Mouse (Mus musculus) T-helper 17 cell (primary cell): ENCODE measurements at regions not wholly inside any gene's neighbourhood (a gene's known extent, or its start where the extent isn't known, plus 50 kb on each side); places are given as distances from the start of the nearest gene placed in this dataset.

Experiments used
- in situ Hi-C, 2 experiments: fragments of 300-600 bp; cut with MboI, MseI; formaldehyde crosslinking; loops; 1 replicate in 1 of 2; 2 replicates in 1 of 2; pipeline ENCODE4 v1.15.1; 2025; ENCODE audit warnings: high pct_unique_total_duplicates in 2 of 2

DNA sequence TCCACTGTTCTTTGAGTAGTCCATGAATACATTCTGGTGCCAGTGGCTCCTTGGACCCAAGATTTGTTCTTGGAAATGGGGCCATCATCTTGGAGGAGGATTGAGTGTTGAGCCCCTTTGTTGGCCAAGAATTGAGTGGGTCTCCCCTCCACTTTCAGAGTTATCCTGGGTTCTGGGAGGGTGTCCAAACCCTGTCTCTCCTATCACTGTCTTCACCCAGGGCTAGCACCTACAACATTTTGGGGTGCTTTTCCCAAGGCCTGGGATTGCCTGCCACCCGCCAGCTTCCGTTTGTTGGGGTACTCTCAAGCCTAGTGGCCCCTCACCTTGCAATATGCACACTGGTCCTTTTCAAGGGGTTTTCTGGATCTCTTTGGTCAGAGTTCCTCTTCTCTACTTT is 568.8 kb upstream of the Tbl1xr1 start:
- in situ Hi-C loops = loop anchor here in 1 of 2 experiments (5.0 kb wide), 1 partner anchor 75 kb away; no protein-coding TSS in a partner anchor

DNA sequence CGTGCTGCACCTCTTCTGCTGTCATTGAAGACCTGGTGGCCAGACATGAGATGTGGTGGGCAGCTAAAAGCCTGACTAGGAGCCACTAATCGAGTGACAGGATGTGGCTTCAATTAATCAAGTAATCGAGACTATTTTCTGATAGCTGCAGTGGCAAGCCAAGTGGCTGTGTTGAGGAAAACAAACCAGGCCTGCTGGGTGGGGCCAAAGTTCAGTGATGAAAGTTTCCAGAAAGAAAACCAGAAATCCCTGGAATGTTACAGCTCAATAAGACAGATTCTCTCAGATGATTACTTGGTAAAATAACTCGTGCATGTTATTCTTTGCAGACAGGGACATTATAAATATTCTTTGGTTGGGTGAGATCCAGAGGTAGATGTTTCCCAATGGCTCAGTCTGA is 564.4 kb upstream of the Tbl1xr1 start:
- in situ Hi-C loops = no loop called here

DNA sequence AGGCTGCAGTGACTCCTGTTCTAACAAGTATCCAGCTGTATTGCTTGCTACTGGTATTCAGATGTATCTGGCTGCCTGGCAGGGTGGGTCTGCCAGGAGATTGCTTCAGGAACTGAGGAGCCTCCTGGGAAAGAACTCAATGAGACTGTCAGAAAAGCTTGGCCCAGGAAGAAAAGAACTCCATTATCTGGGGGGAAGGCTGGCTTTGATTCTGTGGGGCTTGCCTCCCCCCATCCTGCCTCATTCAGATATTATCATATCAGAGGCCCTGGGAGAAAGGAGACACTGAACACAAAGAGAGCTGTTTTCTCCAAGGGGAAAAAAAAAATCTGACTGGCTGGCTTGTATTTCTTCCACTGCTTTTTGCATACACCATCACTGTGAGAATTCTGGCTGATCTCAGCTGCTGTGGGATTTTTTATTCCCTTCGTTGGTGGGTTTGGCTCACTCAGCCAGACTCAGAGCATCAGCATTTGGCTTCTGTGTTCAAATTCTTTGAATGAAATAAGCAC is 552.0 kb upstream of the Tbl1xr1 start:
- in situ Hi-C loops = no loop called here

DNA sequence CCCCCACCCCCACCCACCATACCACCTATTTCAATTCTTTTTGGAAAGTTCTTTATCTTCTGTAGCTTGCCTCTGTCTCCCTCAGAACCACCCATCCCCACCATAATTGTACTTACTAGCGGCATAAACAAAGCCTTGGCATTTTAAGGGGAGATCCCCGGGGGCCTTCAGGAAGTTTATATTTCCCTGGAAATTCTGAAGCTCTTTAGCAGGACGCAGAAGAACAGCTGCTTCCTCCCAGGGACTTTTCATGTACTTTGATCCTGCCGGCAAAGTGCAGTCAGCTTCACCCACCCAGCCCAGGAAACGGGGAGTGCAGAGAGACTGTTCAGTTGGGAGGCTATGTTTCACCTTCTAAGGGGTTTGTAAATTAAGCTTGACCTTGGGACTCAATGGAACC is 545.6 kb upstream of the Tbl1xr1 start:
- in situ Hi-C loops = no loop called here

DNA sequence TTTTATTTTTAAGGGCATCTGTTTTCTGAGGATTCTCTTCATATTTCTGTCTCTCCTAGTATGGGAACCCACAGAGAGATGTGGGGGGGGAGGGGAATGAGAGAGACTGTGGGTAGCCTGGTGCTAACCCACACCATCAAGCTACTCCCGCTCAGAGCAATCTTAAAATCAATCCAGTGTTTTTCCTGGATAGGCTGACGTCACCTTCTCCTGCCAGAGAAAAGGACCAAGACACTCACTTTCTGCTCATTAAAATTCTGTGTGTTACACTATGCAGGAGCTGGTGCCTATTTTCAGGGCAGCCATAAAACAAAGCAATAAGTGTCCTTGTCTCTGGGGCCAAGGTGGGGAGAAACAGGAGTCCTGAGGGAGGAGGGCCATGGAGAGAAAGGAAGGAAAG is 537.3 kb upstream of the Tbl1xr1 start:
- in situ Hi-C loops = no loop called here

DNA sequence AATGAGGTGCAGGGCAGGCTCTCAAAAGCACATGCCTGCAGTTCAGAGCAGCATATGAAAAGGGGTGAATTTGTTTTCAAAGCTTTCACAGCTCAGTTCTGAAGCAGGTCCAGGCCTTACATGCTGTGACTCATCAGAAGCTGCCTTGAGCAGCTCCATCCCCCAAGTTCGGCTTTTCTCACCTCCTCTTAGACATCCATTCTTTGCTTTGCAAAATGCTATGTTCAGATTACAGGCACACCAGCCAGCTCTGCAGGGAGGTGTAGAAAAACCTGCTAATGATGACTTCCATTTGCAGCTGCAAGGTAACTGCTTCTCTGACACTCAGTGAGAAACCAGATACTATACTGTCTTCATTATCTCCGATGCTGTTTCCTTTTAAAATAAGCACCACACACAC is 532.0 kb upstream of the Tbl1xr1 start:
- in situ Hi-C loops = no loop called here

DNA sequence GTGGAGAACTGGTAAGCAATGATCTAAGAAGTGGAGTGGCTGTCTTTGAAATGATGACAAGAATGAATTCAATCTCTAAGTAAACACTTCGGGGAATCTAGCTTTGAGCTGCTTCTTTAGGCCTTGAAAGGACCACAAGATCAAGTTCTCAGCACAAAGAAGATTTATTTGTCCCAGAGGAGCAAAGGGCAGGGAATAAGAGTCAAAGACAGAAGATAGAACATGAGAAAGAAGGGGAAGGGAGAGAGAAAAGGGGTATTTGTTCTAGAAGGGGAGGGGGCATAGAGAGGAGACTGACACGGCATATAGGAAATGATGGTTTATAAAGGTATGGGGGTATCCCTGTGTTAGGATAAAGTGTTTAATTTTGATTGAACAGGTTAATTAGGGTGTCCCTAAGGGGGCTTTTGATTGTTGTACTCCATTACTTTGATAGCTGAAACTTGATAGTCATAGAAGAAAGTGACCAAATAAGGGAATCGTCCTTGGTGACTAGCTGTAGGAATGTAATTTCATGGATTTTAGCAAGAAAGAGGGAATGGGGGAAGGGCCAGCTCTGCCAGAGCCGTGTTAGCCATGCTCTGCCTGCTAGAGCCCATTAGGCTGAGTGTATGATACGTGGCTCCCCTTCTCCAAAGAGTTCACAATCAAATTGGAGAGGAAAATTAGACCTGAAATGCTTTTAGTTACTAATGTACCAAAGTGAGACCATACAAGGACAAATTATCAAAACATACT is 531.1 kb upstream of the Tbl1xr1 start:
- in situ Hi-C loops = no loop called here

DNA sequence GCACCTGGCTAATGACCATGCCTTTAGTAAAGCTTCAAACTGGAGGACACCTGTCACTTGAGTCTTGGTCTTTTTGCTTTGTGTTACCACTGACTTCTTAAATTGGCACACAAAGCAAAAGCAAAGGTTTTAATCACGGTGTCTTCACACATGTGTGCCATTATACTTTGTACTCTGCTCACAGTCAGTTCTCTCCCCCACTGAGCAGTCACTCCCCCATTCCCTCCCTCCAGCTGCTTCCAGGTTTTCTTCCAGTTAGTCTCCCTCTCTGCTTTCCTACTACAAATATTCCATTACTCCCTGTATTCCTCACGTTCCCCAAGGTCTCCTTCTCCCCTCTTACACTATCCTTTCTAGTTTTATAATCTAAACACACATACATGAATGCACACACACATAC is 530.0 kb upstream of the Tbl1xr1 start:
- in situ Hi-C loops = no loop called here

DNA sequence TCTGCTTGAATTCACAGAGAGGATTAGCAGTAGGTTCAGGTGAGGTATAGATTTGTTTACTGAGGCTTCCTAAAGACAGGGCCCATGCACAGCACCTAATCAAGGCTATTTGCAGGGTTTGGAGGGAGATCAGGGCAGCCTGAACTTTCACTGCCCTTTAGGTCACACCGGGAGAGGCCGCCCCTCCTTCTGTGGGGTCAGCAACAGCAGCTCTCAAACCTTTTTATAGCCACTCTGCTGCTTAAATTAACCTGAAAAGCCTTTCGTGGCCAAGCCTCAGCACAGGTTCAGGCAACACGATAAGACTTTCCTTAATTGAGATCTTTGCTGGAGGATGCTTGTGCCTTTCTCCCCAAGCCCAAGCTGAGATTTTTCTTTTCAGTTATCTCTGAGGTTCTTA is 526.8 kb upstream of the Tbl1xr1 start:
- in situ Hi-C loops = no loop called here

DNA sequence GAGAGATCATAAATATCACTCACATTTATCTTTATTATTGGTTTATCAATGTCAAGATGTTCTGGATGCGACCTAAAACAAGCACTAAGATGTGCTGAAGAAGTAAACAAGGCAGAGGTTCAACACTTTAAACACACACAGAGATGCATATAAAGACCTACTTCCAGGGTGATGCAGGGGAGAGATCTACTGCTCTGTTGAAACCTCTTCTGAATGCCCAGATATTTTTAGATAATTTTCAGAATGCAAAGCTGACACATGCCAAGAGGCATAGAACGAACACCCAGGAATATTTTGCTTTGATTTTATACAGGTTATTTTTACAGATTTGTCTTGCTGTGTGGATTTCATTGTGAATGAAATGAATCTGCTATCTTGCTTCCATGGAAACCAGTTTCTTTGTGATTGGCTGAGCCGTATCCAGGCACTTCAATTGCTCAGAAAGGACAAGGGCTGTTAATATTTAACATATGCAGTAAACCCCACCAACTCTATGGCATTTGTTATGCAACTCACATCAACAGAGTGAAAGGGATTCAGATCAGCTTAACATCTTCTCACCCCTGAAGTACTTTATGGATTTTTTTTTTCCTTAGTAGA is 523.2 kb upstream of the Tbl1xr1 start:
- in situ Hi-C loops = no loop called here

DNA sequence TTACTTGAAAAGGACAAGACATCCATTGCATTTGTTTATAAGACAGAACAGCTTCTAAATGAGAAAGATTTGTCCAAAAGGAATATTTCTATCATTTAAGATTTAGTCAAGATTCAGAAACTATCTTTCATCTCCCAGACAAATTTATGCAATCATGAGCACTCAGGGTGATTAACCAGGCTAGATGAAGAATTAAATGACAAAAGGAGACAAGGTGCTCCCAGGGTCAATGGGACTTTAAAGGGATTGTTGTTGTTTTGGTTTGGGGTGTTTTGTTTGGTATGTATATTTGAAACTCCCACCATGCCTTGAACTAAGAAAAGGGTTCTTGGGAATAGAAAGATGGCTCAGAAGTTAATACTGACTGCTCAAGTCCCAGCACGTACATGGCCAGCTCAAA is 522.6 kb upstream of the Tbl1xr1 start:
- in situ Hi-C loops = no loop called here

DNA sequence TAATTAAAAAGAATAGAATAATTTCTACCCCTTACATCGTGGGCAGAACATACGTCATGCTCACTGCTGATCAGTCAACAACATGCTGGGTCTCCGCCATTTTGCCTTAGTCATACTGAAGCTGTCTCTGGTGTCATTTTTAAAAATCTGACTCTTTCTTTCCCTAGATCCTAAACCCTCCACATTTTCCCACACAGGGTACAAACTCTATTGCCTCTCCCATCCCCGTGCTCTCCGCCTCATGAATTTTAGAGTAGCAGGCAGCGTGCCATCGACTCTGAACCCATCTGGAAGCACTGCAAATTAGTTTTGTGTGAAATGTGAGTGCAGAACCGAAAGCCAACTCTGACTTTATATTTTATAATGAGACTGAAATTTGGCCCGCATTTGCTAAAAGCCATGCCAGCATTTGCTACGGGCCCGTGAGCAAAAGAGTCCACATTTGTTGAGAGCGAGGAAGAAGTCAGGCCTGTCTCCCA is 518.5 kb upstream of the Tbl1xr1 start:
- in situ Hi-C loops = no loop called here

DNA sequence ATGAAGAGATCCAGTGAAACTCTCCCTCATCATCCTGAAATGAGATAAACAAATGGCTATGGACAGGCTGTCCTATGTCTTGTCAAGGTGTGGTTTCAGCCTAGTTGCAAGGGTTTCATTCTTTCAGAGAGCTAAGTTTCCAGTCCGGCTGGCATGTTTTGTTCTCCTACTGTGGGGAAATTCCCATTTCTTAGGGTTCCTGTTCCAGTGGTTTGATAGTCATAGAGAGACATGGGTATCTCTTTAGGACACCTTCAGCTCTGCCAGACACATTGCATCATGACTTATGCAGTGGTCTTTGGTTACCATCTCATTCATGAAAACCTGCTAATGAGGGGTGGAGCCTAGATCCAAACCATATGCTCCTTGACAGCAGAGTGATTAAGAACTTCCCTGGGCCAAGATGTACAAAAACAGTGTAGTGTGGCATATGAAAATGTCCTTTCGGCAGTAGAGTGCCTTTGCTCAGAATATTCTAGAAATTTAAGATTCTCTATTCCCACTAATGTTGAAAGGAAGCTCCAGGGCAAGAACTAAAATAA is 513.6 kb upstream of the Tbl1xr1 start:
- in situ Hi-C loops = no loop called here

DNA sequence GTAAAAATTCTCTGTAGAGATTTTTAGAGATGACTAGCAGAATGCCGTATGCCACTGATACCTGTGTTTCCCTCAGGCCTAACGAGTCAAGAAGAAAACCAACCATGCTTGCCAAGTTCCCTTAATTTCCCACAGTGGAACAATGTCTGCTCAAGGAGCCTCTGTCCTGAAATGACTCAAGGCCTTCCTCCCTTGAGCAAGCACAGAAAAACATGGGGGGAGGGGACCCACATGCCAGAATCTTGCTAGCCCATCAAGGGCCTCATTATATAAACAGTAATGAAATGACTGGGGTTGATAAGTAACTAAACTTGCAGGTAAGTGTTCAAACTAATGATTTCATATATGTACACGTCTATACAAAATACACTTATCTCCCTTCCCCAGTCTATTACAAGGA is 513.0 kb upstream of the Tbl1xr1 start:
- in situ Hi-C loops = no loop called here

DNA sequence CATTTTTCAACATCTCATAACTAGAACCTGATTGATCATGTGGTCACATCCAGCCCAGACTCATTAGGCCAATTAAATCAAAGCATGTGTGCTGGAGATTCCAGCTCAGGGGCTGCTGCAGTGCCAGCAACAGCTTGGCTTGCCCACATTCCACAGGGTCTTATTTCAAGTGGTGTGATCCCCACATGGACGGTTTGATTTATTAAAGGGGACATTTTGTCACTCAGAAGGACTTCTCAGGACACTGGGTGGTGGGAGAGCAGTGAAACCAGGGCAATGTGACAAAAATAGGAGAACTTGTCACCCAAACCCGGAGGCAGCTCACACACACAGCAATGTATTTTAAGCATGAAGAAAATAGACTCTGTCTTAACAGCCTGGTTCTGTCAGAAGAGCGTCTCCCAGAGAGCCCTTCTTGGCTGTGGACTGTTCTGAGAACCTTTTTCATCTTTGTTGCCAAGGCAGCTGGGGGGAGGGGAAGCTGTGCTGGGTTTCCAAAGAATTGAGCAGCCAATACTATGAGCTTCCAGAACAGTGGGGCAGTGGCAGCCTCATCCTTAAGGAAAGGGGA is 512.2 kb upstream of the Tbl1xr1 start:
- in situ Hi-C loops = no loop called here

DNA sequence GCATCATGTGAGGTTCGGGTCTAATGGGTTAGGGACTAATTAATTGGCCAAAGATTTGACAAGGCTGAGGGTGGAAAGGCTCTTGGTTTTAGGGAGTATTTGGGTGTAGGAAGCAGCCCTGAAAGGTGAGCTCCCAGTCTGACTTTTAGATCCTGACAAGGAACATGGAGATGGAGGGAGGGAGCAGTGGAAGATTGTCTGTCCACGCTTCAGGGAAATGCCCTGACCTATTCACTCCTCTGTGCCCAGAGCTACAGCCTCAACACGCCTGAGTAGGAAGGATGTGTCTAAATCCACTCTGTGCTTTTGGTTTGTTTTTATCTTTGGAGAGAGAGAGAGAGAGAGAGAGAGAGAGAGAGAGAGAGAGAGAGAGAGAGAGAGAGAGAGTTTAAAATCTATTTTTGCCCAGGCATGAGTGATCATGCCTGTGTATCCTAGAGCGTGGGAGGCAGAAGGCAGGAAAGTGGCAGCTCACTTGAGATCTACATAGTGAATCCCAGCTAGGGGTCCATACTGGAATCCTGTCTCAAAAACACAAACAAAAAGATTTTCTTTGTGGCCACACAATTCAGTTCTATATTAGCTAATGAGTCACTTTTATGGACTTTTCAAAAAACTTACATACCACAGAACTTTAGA is 511.5 kb upstream of the Tbl1xr1 start:
- in situ Hi-C loops = no loop called here

DNA sequence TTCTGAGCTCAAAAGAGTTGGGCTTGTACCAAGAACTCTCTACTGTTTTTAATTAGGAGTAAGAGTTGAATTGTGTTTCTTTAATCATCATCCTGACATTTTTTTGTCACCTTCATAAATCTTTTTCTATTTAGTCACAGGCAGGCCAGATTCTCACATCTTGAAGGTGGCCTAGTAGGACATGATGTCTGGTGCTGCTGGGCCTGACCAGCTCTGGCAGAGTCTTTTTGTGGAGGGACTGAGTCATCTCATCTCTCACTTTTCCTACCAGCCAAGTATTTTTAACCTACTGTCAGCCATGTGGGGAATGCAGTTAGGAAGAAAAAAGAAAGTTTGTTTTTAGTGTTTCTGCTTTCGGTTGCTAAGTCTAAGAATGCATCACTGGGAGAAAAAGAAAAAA is 506.7 kb upstream of the Tbl1xr1 start:
- in situ Hi-C loops = no loop called here

DNA sequence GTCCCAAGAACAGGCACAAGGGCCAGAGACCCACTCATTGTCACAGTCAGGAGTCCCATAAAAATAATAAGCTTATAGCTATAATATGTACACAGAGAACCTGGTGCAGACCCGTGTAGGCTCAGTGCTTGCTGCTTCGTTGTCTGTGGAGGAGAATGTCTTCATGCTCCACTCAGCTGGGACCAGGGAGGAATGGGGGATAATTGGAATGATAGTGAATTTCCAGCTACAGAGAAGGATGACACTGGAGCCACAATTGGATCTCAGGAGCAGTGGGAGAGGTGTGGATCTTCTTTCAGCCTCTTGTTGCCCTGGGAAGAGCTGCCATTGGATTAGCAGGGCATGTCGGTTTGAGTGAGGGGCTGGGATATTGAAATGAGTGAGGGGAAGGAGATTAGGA is 497.8 kb upstream of the Tbl1xr1 start:
- in situ Hi-C loops = no loop called here

DNA sequence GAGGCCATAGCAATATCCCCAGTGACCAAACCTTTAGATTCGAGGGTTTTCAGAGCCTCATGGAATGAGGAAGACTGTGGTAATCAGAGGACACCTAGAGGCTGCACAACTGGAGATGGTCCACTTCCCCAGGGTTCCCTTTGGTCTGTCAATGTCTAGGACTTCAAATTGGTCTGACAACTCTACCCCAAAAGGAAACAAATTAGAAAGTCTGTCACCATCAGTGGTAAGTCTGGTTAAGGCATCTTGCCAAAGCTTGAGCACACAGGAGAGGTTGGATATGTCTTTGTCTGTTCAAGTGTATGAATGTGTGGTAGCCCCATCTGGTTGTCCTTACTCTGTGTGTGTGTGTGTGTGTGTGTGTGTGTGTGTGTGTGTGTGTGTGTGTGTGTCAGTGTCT is 494.3 kb upstream of the Tbl1xr1 start:
- in situ Hi-C loops = no loop called here

DNA sequence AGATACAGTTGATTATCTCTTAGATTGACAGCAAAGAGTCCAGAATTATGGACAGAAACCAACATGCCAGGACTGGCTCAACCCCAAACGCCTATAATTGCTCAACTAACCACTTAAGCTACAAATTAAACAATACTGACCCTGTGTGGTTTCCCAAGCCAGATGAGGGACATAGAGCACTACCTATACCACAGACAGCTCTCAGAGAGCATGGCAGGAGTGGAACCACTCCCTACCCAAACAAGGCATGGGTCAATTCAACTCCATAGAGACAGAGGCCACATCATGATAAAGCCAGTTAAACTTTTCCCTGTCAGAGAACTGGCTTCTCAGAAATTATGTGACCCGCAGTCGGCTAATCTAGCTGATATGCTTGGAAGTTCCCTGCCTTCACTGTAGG is 490.7 kb upstream of the Tbl1xr1 start:
- in situ Hi-C loops = no loop called here

DNA sequence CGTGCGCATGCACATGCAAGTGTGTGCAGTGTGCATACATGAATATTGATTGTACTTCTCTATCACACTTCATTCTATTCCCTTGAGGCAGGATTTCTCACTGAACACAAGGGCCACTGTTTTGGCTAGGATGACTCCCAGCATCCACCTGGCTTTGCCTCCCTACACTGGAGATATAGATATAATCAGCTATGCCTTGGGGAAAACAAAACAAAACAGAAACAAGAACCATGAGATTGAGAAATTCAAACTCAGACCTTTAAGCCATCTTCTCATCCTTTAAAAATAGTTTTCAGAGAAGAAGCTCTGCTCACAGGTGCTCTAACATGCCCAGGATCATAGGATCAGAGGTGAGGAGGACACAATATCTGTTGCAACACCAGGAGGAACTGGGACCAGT is 469.6 kb upstream of the Tbl1xr1 start:
- in situ Hi-C loops = no loop called here

DNA sequence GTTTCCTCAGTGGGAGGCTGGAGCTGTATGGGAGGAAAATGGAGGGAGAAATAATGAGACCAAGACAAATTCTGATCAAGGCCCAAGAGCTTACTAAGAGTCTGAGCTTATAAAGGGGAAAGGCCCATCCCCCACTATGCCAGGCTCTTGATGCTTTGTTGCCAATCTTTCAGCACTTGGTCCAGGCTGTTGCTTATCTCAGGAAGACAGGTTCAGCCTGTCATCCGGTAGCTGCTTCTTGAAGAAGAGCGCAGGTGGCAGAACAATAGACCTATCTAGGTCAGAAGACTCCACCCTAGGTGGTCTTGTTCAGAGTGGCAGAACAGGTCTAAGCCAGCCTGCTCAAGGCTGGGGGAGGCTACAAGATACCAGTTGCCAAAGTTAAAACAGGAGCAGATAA is 466.2 kb upstream of the Tbl1xr1 start:
- in situ Hi-C loops = no loop called here
